Mouse (Mus musculus): Measurements from ENCODE around the gene Gtpbp2.
A peak's percentile ranks its signal among the peaks of the same experiment; 100 is the strongest.

Gene Gtpbp2

DNA sequence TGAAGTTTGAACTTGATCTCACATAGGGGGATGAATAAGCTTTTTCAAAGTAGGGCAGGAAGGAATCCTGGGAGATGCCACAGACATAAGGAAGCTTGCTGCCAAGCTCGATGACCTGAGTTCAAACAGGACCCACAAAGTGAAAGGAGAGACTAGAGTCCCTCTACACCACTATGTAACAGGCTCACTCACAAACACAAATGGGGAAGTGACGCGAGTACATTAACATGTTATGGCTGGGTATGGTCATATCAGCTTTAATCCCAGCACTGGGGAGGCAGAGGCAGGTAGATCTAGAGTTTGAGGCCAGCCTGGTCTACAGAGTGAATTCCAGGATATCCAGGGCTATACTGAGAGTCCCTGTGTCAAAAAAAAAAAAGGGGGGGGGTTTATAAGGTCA, 6.5 kb upstream of the Gtpbp2 start:
- DNase-seq = no peak

DNA sequence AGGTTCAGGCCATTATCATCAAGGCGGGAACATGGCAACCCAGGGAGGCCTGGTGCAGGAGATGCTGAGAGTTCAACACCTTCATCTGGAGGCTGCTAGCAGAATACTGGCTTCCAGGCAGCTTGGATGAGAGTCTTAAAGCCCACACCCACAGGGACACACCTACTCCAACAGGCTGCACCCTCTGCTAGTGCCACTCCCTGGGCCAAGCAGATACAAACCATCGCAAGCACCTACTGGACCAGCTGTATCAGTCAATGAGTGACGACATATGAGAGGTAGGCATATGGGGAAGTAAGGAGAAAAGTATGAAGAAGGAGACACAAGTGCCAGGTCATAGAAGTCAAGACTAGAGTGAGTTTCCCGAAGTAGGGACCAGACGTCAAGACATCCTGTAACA, 4.2 kb upstream of the Gtpbp2 start:
- no peak for DNase-seq

- no peak for DNase-seq
Observed at GRCm38 (mm10) chr17:46157131-46157530, 3.7 kb upstream of the Gtpbp2 start.

DNA sequence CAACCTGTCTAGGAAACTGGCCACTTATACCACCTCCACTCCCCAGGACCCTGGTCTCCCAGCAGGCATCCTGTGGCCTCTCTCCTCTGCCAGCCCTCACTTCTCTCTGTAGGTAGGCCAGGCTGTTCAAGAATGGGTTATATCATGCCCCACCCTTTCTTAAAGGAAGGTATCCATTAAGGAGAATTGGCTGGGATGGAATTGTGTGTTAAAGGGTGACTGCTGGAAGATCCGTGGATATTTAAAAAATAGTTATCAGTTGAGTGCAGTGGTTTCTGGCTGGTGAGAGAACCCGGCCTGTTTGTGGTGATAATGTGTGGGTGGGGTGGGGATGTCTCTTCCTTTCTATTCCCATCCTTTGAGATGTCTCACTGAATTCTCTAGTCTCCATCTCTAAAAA, 1.6 kb upstream of the Gtpbp2 start:
- DNase-seq = no peak

GRCm38 (mm10) chr17:46160090-46160662, 656 bp upstream of the Gtpbp2 start:
- DNase-seq = peak; percentile 97

DNA sequence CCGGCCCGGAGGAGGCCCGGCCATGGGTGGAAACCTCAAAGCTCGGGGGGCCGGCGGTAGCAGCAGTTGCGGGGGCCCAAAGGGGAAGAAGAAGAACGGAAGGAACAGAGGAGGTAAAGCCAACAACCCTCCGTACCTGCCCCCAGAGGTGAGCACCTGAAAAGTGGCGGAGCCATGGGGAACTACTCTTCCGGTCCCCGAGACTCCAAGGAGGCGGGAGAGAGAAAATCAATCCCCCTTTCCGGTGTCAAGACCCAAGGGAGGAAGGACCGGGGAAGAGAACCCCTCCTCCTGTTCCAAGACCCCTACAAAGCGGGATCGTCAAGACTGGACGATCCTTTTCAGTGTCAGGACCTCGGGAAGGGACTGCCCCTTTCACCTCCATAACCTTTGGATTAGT, 347 bp downstream of the Gtpbp2 start:
- DNase-seq = no peak

- no peak for DNase-seq
Observed at GRCm38 (mm10) chr17:46161710-46162109, 878 bp downstream of the Gtpbp2 start.

DNA sequence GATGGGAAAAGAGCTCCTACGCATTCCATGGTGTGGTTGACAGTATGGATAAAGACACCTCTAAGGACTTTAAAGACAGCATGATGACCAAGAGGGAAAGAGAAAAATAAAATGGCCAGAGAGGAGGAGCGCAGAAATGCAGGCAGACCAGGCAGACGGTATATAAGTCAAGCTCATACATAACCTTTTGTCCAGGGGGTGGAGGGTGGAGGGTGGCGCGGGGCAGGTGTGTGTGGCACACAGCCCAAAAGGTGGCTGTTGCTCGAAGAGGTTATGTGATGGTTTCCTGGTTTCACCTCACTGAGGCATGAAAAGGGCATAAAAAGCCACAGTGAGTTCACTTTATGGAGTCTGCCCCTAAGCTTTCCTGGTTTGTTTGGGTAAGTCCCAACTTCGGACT, 1.7 kb downstream of the Gtpbp2 start:
- peak in 1 of 2 experiments; percentile 18 for DNase-seq

DNA sequence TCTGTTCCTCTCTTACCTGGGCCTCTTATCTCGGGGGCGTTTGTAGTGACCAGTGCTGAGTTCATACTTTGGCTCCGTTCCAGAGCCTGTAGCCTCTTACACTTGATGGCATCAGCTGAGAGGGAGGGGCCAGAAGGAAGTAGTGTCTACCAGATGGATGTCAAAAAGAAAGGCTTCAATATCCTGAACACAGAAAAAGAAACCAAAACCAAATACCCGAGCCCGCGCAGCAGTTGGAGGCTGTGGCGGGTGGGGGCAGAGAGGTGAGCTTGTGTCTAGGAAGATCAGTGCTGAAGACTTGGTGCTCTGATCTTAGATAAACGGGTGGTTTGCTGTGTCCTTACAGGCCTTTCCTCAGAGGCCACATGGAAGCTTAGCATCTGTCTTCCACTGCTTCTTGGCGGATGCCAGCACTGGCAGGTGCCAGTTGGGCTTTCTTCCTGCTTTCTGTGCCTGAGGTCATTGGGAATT, 2.2 kb downstream of the Gtpbp2 start:
- DNase-seq = peak; percentile 63 to 70

GRCm38 (mm10) chr17:46164301-46164700, 3.5 kb downstream of the Gtpbp2 start:
- DNase-seq = no peak

GRCm38 (mm10) chr17:46164791-46165190, 4.0 kb downstream of the Gtpbp2 start:
- no peak for DNase-seq

DNA sequence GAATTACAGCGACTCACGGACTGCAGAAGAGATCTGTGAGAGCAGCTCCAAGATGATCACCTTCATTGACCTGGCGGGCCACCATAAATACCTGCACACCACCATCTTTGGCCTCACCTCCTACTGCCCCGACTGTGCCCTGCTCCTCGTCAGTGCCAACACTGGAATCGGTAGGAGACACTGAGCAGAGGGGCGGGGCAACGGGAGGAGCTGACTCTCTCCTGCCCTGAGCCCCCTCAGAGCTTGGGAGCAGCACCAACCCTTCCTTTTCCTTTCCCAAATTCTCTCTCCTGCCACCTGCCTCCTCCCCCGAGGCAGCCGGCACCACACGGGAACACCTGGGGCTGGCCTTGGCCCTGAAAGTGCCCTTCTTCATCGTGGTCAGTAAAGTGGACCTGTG, 4.6 kb downstream of the Gtpbp2 start:
- no peak for DNase-seq

- no peak for DNase-seq
Observed at GRCm38 (mm10) chr17:46166270-46166669, 5.4 kb downstream of the Gtpbp2 start.

GRCm38 (mm10) chr17:46167014-46167413, 6.2 kb downstream of the Gtpbp2 start:
- DNase-seq = peak; percentile 27 to 54

DNA sequence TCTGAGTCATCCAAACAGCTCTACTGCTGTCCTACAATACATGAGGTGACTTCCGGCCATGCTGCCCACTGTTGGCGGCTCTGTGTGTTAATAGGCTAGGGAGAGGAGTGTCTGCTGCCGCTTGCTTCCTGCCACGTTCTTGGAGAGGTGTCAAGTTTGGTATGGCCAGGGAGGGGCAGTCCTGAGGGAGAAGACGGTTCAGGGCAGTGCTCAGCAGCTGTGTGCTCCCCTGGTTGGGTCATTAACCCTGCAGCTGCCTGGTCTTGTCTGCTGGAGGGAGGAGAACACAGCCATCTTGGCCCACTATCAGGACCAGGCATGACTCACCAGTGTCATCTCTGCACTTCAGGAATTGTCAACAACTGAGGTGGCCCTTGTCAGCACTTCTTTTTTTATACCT, 7.5 kb downstream of the Gtpbp2 start:
- no peak for DNase-seq

DNA sequence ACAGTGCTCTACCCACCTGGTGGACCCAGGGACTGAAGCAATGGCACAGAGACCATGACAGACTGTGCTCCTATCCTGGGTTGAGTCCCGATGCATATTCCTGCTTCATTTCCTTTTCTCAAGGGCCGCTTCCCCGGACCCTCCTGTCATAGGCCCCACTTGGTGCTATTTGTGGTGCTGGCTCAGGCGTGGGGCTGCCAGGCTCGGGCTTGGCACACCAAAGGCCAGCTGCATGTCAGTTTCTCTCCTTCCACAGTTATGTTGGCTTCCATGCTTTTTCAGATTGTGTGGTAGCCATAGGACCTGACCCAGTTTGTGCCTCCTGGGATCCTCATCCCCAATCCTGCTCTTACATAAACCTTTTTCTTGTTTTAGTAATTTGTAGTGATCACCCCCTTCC, 7.9 kb downstream of the Gtpbp2 start:
- no peak for DNase-seq

DNA sequence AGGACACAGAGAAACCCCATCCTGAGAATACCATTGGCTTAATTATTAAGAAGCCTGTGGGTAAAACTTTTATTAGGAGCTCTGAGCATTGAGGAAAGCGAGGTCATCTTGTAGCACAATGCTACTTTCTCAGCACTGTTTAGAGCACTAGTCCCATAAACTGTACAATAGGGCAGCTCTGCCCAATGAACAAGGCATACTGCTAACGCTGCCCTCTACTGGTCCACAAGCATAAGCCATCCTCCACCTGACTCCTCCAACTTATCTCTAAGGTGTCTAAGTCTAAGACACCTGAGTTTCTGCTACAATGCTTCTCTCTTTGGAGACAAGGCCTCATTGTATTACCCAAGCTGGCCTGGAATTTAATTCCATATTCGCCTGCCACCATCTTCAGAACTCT, 9.7 kb downstream of the Gtpbp2 start:
- peak; percentile 50 to 55 for DNase-seq

GRCm38 (mm10) chr17:46182273-46182672, 21.4 kb downstream of the Gtpbp2 start:
- DNase-seq = peak; percentile 24 to 59

DNA sequence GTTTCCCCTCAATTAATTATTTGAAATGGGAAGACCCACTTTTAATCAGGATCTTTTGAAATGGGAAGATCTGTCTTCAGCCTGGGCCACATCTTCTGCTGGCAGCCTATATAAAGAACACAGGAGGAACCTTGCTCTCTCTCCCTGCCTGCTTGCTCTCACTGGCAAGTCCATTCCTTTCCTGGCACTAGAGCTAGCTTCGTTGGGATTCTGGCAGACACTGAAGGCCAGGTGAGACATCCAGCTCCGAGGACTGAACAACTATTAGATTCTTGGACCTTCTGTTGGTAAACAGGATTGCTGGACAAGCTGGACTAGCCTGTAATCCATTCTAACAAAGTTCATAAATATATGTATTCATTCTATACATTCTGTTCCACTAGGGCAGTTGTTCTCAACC, 28.0 kb downstream of the Gtpbp2 start:
- DNase-seq = no peak

DNA sequence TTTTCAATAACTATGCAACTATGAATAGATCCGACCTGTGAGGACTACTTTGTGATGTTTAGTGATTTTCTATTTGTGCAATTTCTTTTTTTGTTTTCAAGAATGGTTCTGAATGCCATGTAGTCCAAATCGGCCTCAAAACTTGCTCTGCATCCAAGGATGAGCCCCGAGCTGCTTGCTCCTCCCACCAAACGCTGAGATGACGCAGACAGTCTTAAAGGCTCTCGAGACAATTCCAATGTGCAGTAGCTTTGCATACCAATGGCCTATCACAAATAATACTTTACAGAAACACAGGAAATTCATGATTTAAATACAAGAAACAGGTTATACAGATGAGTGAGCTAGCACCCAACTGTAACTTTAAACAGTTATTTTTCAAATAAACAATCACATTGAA, 40.3 kb downstream of the Gtpbp2 start:
- no peak for DNase-seq

GRCm38 (mm10) chr17:46202421-46203071, 41.7 kb downstream of the Gtpbp2 start, which contains the start of the genes Polh and Xpo5:
Gene Polh, minus strand, starts transcription at chr17:46202645.
Gene Xpo5, plus strand, starts transcription at chr17:46202782.
- DNase-seq = peak; percentile 91 to 96

DNA sequence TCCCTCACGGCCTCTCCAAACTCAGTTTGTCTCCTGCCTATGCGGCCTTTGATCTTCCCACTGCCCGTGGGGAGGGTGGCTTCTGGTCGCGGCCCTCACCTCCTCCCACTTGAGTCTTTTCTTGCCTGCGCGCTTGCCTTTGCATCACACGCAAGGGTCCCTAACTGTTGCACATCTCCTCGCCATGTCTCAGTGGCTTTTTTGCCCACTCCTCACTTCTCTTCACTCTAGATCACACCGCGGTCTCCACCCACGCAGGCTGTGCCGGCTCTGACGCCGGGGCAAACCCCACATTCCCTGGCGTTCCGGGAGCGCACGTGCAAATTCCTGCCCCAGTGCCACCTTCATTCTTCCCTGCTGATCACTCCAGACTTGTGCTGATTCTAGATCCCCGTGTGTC, 42.2 kb downstream of the Gtpbp2 start:
- peak; percentile 19 to 61 for DNase-seq

DNA sequence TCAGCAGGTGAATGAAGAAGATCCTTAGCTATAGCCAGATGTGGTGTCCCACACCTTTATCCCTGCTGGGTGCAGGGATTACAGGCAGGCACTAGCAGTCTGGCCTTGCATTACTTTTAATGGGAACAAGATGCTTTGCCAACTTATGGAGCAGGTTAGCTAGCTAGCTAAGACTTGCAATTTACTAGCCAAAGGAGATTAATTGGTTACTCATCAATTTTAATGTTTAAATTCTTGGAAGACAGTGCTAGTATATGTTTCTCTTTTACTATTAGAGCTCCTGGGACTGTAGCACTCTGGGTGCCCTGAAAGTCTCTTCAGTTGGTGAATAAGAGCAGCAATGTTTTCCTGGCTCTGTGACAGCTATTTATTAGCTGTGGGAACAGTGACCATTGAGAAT, 45.8 kb downstream of the Gtpbp2 start:
- DNase-seq = peak in 1 of 2 experiments; percentile 39

DNA sequence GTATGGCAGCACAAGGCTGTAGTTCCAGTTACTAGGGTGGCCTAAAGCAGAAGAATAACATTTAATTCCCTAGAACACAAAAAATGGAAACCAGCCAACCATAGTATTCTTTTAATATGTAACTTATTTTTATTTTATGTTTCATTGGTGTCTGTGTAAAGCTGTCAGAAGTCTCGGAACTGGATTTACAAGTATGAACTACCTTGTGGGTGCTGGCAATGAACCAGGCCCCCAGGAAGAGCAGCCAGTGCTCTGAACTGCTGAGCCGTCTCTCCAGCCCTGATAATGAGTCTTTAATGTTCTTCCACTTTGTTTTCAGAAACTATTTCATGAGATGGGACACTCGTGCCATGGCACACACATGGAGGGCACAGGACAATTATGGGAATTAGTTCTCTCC, 49.7 kb downstream of the Gtpbp2 start:
- DNase-seq = peak; percentile 15 to 29

Measured in kidney, postnatal 36 days (tissue).